Mouse (Mus musculus) midbrain, postnatal 0 days (tissue): Measurements from ENCODE around the gene Rasgef1b. TPM values are rescaled to one million over a fixed set of nuclear protein-coding genes. Genes with fewer than 3 reads are reported as not detected.
A peak's percentile ranks its signal among the peaks of the same experiment; 100 is the strongest.

Experiments
- ATAC-seq: fragments of 200-750 bp; cut with Nextera tagmentation; 2 replicates; pipeline ENCODE4 v1.8.0; 2017; ENCODE audit warnings: moderate number of reproducible peaks, mild to moderate bottlenecking, moderate TSS enrichment, moderate library complexity; ENCODE audit not compliant: low FRiP score
- DNase-seq: peaks from one replicate; pipeline ENCODE4 v3.0.0-alpha.2; 2015; ENCODE audit warnings: low spot score
- H3K27ac ChIP-seq: fragments of 300-500 bp; sonication (generic); 2 replicates; pipeline ENCODE4 v1.5.1; 2014; ENCODE audit warnings: low read depth, mild to moderate bottlenecking, low read length, mixed read lengths
- H3K27me3 ChIP-seq: fragments of 300-500 bp; sonication (generic); 2 replicates; pipeline ENCODE4 v1.6.1; 2014; ENCODE audit warnings: low read length, control low read depth, mixed read lengths; ENCODE audit not compliant: insufficient read depth
- H3K36me3 ChIP-seq: fragments of 300-500 bp; sonication (generic); 2 replicates; pipeline ENCODE4 v1.6.1; 2014; ENCODE audit warnings: low read length, control low read depth, mixed read lengths; ENCODE audit not compliant: insufficient read depth
- H3K4me1 ChIP-seq: fragments of 300-500 bp; sonication (generic); 2 replicates; pipeline ENCODE4 v1.6.1; 2014; ENCODE audit warnings: mild to moderate bottlenecking, control low read depth, antibody characterized with exemption, low read length, mixed read lengths; ENCODE audit not compliant: insufficient read depth
- H3K4me2 ChIP-seq: fragments of 300-500 bp; sonication (generic); 2 replicates; pipeline ENCODE4 v1.6.1; 2014; ENCODE audit warnings: low read depth, mild to moderate bottlenecking, low read length, mixed read lengths; ENCODE audit not compliant: poor library complexity, severe bottlenecking
- H3K4me3 ChIP-seq: fragments of 300-500 bp; sonication (generic); 2 replicates; pipeline ENCODE4 v1.5.1; 2014; ENCODE audit warnings: low read depth, mild to moderate bottlenecking, low read length, moderate library complexity
- H3K9ac ChIP-seq: fragments of 300-500 bp; sonication (generic); replicated peaks from 2 replicates; pipeline ENCODE4 v1.6.1; 2014; ENCODE audit warnings: mild to moderate bottlenecking, low read length, moderate library complexity, mixed read lengths; ENCODE audit not compliant: poor library complexity, severe bottlenecking
- H3K9me3 ChIP-seq: fragments of 300-500 bp; sonication (generic); 2 replicates; pipeline ENCODE4 v1.6.1; 2016; ENCODE audit warnings: low read length, control low read depth
- CTCF ChIP-seq: IDR thresholded peaks from 2 replicates; pipeline ENCODE4 v1.5.1; 2016; ENCODE audit warnings: antibody characterized with exemption, mild to moderate bottlenecking
- WGBS: fragments of 180-500 bp; shearing (Covaris S2); extraction: QIAGEN DNeasy Blood & Tissue Kit; methylation state at CpG from one replicate; pipeline ENCODE4 v1.1.7; 2014; 5-methylcytosine and 5-hydroxymethylcytosine counted together
- polyA plus RNA-seq: library from polyadenylated mRNA; unstranded; fragments of >200 nt; fragmentation: Nextera tagmentation; extraction: Ambion mirVana; gene quantifications from 2 replicates; pipeline ENCODE4 v1.2.1, GENCODE M21; 2015
- total RNA-seq: library from RNA; depleted of rRNA; stranded (reverse); fragments of >200 nt; gene quantifications from 2 replicates; pipeline ENCODE4 v1.2.3, GENCODE M21; 2014

The Rasgef1b gene
- total and polyA plus RNA-seq, 2 experiments from 2014 or later, result 36.0 to 44.6 TPM

DNA sequence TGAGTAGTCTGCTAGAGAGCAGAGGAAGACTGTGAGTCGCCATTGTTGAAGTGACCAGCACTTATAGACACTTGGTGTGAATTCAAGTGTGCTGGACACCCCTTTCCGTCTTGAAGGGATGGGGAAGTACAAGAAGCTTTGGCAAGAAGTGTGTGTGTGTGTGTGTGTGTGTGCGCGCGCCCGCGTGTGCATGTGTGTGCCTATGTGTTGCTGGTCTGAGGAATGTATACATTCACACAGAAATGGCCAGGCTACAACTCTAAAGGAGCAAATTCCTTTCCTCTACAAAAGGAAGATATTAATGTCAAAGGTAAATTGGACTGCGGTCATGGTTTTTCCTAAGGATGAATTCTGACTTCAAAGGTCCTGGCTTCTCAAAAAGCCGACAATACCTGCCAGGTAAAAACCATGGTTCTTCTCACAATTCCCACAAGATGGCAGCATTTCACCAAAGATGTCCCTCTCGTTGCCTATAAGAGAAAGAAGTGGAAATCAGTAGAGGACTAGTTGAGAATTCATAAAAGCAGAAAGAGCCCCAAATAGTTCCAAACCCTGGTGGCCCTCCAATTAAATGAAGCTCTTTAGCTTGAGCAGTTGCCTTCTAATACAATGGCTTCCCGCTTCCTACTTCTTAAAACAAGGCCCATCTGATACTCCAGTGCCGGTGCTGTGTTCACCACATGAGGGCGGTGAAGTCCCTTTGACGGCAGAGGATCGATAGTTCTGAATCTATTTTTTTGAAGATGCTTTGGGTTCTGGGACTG is 526.6 kb downstream of the Rasgef1b start:
- ATAC-seq (peak; percentile 56; the same call in 1 of the 2 replicates), DNase-seq (peak; percentile 80)
- Histone ChIP-seq H3K9me3 (no peaks in the 10 kb centered on the region), H3K36me3 (no peaks in the 10 kb centered on the region), H3K4me3 (no peak overlapping the region), H3K9ac (no peak overlapping the region), H3K4me1 (no peaks in the 10 kb centered on the region), H3K27ac (no peak overlapping the region), H3K4me2 (peak overlapping the region; percentile 29), H3K27me3 (no peaks in the 10 kb centered on the region)
- whole genome bisulfite sequencing, result 57% methylated on average over 15 of the region's 15 CpGs
- peak; percentile 76 for TF ChIP-seq CTCF

- H3K27ac ChIP-seq, result no peak overlapping the region
- no peaks in the 10 kb centered on the region for H3K4me1 ChIP-seq
- ATAC-seq (no peak), DNase-seq (no peak)
- WGBS, result 98% methylated on average over 5 of the region's 5 CpGs
- H3K9me3 ChIP-seq, result no peaks in the 10 kb centered on the region
- no peak overlapping the region for H3K4me2 ChIP-seq
- no peak overlapping the region for H3K4me3 ChIP-seq
- H3K9ac ChIP-seq, result no peak overlapping the region
- no peaks in the 10 kb centered on the region for H3K27me3 ChIP-seq
- H3K36me3 ChIP-seq, result no peaks in the 10 kb centered on the region
- TF ChIP-seq CTCF, result no peak
Observed at GRCm38 (mm10) chr5:99195436-99195835, 533.4 kb downstream of the Rasgef1b start.

DNA sequence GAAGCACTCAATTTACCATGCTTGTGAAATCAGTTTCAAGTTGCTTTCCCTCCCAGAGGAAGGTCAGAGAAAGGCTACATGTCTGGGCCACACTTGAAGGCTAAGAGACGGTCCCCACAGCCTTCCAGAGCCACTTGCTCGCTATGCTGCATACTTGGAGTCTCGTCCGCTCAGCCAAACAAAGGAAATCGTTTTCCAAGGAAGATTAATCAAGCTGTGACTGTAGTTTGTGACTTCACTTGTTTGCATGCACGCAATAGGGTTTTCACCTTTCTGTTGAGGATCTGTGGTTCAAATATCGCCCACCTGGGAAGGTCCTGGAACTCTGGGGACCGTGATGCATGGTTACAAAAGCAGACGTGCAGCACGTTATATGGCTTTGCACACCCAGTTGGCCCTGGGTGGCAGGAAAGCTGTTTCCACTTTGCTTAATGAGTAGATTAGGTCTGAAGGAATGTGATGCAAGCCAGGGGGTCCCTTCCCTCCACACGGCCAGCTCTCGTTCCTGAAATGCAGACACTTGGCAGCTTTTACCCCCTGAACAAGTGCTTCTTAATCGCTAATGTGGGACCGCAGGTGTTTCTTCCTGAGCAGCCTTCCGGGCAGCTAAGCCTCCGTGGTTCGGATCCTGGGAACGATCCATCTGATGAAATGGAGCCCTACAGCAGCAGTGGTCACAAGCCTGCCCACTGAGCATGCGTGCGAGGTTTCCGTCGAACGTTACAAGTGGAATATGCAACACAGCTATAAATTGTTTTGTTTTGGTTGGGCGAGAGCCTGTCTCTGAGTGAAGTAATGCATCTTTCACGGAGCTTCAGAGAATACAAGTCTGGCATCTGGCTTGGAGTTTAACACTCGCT is 537.7 kb downstream of the Rasgef1b start:
- no peaks in the 10 kb centered on the region for H3K36me3 ChIP-seq
- H3K27ac ChIP-seq, result no peak overlapping the region
- no peaks in the 10 kb centered on the region for H3K27me3 ChIP-seq
- ATAC-seq, result no peak
- no peak for TF ChIP-seq CTCF
- DNase-seq, result no peak
- no peaks in the 10 kb centered on the region for H3K9me3 ChIP-seq
- H3K9ac ChIP-seq, result no peak overlapping the region
- no peak overlapping the region for H3K4me3 ChIP-seq
- H3K4me2 ChIP-seq, result no peak overlapping the region
- no peaks in the 10 kb centered on the region for H3K4me1 ChIP-seq
- 63% methylated on average over 26 of the region's 26 CpGs for WGBS

DNA sequence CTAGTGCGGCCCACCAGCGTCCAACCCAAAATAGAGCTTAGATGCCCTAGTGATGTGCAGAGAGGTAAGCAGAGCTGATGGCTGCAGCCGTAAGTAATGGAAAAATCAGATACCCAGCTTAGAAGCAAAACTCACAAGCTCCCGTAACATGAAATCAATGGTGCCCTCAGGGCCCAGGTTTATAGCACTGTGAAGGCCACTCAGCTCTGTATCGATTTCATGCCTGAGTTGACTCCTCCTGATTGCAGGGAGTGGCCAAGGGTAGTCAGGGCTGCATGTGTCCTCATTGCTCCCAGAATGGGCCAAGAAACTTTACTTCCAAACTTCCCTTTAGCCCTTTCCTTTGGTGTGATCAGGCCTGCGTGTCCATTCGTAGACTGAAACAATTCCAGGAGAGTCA is 545.2 kb downstream of the Rasgef1b start:
- H3K36me3 ChIP-seq, result no peaks in the 10 kb centered on the region
- DNase-seq (no peak), ATAC-seq (no peak)
- H3K9me3 ChIP-seq, result 0 out of 2 replicates have a peak, but pooled peaks cover under 1% of the 10 kb centered on the region
- no peak overlapping the region for H3K9ac ChIP-seq
- H3K27ac ChIP-seq, result no peak overlapping the region
- WGBS, result 89% methylated on average over 7 of the region's 7 CpGs
- TF ChIP-seq CTCF, result no peak
- no peak overlapping the region for H3K4me2 ChIP-seq
- H3K4me3 ChIP-seq, result no peak overlapping the region
- H3K27me3 ChIP-seq, result no peaks in the 10 kb centered on the region
- no peaks in the 10 kb centered on the region for H3K4me1 ChIP-seq

DNA sequence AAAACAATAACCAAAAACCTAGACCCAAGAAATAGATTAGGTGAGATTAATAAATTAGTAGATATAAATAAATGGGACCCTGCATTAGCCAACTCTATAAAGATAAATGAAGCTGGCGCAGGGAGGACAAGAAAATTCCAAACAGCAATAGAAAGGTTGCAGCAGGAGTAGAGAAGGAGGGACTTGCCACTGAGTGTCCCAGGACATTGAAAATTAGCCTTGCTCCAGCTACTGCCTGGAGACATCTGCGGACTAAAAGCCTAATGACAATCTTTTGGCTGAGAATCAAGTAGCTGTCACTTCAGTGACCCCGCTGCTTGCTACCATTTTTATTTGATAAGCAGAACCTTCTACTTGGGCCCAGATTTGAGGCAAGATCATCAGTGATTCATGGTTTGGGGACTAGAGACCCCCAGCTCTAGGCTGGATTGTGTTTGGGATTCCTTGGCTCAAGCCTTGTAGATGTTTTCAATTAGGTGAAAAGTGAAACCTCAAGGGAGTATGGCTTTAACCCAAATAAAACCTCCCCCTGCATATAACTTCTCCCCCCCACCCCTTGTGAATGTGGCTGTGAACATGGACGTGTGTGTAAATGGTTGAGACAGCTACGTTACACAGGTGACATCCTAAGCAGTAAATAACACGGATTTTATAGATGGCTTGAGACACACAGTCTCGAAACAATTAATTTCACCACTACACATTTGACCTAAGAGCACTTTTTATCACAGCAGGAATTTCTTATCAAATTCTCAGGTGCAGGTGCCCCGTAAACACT is 554.1 kb downstream of the Rasgef1b start:
- ATAC-seq (no peak), DNase-seq (no peak)
- peaks cover 2% of the 10 kb centered on the region; the same call in 1 of the 2 replicates for H3K9me3 ChIP-seq
- no peak for TF ChIP-seq CTCF
- 67% methylated on average over 8 of the region's 8 CpGs for WGBS
- no peak overlapping the region for H3K4me3 ChIP-seq
- no peaks in the 10 kb centered on the region for H3K36me3 ChIP-seq
- H3K4me2 ChIP-seq, result no peak overlapping the region
- H3K4me1 ChIP-seq, result no peaks in the 10 kb centered on the region
- no peaks in the 10 kb centered on the region for H3K27me3 ChIP-seq
- H3K9ac ChIP-seq, result no peak overlapping the region
- H3K27ac ChIP-seq, result no peak overlapping the region
